Mouse (Mus musculus): Measurements from ENCODE around the gene Mdm2. TPM values are rescaled to one million over a fixed set of nuclear protein-coding genes. Genes with fewer than 3 reads are reported as not detected.

Mdm2 gene
- total and polyA plus RNA-seq, 3 experiments = 35.3 to 601 (median 42.2) TPM

Other genes starting within 250 kb of the Mdm2 start
- 0.04 TPM in 1 of 2 replicates, not detected in the other for gene Cpm, start 81.3 kb downstream of the Mdm2 start, total RNA-seq (2012; rRNA removed)
- under 1 TPM in 1 of 2 experiments, not detected in 1; 0.40 TPM for gene Cpm, start 81.3 kb downstream of the Mdm2 start, polyA plus RNA-seq (2012; ENCODE audit: insufficient read depth in 1 of 2, insufficient read length in 2 of 2, low read depth in 1 of 2, low replicate concordance in 2 of 2, missing spikeins in 1 of 2)
- 3.0 and 3.7 TPM in 2 replicates for gene Slc35e3, start 35.6 kb upstream of the Mdm2 start, total RNA-seq (2012; rRNA removed)
- gene Slc35e3, start 35.6 kb upstream of the Mdm2 start, polyA plus RNA-seq (2012; ENCODE audit: insufficient read depth in 1 of 2, insufficient read length in 2 of 2, low read depth in 1 of 2, low replicate concordance in 2 of 2, missing spikeins in 1 of 2) = 1 to 10 TPM in 1 of 2 experiments, not detected in 1; 7.4 TPM
- gene Nup107, start 81.9 kb upstream of the Mdm2 start, total RNA-seq (2012; rRNA removed) = 77.8 and 80.2 TPM in 2 replicates
- 10 to 100 TPM in 1 of 2 experiments, not detected in 1; 91.6 TPM for gene Nup107, start 81.9 kb upstream of the Mdm2 start, polyA plus RNA-seq (2012; ENCODE audit: insufficient read depth in 1 of 2, insufficient read length in 2 of 2, low read depth in 1 of 2, low replicate concordance in 2 of 2, missing spikeins in 1 of 2)
- 42.3 and 47.4 TPM in 2 replicates for gene Rap1b, start 135.3 kb upstream of the Mdm2 start, total RNA-seq (2012; rRNA removed)
- 10 to 100 TPM; 83.3 to 89.1 TPM for gene Rap1b, start 135.3 kb upstream of the Mdm2 start, polyA plus RNA-seq (2012; ENCODE audit: insufficient read depth in 1 of 2, insufficient read length in 2 of 2, low read depth in 1 of 2, low replicate concordance in 2 of 2, missing spikeins in 1 of 2)